Mouse (Mus musculus) adrenal gland, postnatal 14 days (tissue): ENCODE data around the gene Gm6588. TPM values are rescaled to one million over a fixed set of nuclear protein-coding genes. Genes with fewer than 3 reads are reported as not detected.

Experiments
- DNase-seq: peaks from one replicate; pipeline ENCODE4 v3.0.0; 2021; ENCODE audit warnings: mixed read lengths
- total RNA-seq: library from RNA; stranded (reverse); gene quantifications from 2 replicates; pipeline ENCODE4 v1.2.3, GENCODE M21; 2021

Gm6588 gene
- total RNA-seq, 1 experiment from 2014 or later = not detected

DNA sequence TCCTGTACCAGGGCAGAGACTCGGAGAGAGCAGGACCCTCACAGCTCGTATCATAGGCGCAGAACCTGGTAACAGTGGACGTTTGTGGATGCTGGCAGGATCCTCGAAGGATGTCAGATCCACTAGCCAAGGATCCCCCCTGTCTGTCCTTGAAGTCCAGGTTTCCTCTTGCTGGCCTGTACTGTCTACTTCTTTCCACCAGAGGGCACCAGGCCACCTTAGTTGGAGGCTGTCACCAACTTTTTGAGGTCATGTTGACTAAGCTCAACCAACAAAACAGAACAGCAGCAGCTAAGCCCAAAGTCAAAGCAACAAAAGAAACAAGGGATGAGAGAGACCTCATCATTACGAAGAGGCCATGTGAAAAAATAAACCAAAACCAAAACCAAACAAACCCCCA lies 20.9 kb downstream of the Gm6588 start:
- peak; percentile 76 for DNase-seq

DNA sequence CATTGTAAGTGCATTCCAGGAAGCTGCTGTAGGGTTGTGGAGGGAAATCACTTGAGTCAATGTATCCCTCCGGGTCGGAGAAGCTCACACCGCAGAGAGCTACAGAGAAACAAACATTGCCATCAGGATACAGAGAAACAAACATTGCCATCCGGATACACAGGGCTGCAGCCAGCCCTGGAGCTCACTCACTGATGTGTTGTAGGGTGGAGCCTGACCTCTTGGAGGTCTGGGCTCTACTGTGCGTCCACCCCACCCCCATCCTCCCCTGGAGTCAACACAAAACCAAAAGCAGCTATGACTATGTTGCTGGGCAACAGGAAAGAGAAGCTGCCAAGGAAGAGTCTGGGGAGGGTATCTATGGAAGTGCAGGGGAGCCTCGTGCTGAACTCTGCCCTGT lies 24.2 kb downstream of the Gm6588 start:
- DNase-seq = no peak

DNA sequence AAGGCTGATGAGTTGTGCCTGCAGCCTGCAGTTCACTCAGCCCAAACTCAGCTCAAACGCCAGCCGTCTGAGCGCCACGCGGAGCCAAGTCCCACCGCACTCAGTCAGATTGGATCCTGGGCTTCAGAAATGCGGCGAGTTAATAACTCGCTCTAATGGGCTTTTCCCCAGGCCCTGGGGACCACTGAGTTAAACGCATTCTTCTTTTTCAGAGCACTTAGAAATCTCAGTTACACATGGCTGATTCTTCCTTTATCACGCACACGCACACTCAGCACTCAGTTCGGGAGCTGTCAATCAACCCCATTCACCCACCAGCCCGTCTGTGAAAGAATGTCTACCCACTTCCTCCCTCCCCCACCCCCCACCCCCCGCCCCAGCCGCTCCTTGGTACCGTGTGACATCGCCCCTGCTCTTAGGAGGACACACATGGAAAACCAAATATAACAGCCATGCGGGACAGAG lies 32.8 kb downstream of the Gm6588 start:
- DNase-seq = no peak

DNA sequence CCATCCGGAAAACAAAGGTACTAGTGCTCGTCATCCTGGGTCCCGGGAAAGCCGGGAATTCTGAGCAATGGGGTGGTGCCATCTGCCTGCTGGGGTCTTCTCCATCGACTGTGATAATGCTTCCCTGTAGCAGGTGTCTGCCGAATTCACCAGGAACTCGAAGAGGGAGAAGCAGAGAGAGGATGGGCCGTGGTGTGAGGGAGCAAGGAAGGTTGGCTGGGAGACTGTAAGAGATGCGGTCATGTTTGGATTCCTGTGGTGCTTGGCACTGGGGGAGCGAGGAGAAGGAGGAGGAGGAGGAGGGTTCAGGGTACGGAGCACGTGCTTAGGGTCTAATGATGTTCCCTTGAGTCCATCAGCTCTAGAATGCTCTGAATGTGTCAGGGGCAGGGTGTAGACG lies 33.3 kb downstream of the Gm6588 start:
- no peak for DNase-seq

DNA sequence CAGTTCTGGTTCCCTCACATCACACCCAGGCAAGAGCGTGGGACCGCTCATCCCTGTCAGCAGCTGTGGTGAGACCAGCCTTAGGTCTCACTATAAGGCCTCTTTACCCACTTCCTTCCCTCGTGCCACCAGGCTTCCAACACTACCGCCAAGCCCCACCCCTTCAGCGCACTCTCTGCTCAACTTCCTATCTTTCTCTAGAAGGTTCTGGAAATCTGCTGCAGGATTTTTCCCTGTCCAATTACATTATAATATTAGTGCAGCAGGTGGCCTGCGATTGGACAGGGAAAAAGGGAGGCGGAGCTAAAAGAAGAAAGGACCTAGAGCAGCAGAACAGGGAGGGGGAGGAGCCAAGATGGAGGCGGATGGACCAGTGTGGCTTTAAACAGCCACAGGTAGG lies 33.8 kb downstream of the Gm6588 start:
- DNase-seq = no peak

DNA sequence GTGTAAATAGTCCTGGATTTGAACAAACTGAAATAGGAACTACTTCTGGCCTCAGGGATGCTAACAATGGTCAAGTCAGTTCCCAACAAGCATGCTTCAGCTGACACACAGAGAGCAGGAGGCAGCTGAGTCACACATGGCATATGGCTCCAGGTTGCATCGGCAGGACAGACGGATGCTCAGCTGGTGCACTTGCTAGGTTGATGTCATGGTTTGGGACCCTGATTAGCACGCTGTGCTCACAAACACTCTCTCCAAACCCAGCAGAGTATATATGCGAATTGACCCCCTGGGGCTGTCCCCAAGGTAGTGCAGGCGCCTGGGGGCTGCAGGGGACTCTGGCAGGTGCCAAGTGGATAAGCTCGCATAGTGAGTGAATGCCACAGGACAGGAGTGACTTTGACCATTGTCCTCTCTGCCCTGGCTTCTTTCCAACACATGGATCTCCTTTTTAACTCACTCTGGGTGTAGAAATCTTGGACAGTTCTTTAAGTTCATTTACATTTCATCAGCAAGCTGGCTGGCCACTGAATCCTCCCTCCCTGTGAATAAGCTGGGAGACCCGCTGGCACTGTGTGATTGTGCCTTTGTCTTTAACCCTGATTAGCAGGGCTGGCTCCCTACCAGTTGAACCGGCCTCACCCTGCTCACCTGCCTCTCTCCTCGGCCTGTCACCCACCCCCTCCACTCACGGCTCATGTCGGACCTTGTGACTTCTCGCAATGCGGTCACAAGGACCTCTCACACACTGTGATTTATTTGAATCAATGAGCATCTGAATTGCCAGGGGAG lies 35.9 kb downstream of the Gm6588 start:
- DNase-seq = no peak

DNA sequence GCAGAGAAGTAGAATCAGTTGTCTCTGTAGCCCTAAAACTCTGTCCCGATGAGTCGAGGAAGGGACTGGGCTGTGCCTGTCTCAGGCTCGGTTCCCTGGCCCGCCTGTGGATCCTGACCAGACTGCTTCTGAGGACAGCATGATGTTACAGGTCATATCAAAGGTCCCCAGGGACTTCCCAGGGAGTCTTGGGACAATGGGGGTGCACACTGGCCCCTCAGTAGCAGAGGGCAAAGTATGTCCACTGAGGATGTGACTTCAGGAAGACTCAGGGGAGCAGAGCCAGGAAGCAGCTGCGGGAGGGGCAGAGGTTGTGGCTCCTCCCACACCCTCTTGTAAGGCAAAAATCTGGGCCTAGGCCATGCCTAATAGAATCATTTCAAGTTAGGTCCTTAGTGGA lies 37.2 kb downstream of the Gm6588 start:
- peak; percentile 42 for DNase-seq

DNA sequence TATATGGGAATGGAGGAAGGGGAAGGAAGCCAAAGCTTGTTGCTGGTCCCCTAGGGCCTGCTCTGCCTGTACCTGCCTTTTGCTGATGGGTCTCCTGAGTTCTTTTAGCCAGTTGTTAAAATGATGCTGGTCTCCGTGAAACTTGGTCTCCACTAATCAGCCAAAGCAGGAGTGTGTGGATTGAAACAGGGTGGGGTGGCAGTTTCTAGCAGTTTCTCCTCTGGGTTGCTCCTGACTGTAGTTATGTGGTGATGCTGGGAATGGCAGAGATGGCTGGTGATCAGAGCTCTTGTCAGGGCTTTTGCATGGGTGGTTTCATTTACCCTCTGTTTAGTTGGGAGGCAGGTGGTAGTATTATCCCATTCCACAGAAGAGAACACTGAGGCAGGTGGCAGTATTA lies 38.3 kb downstream of the Gm6588 start:
- DNase-seq = no peak

DNA sequence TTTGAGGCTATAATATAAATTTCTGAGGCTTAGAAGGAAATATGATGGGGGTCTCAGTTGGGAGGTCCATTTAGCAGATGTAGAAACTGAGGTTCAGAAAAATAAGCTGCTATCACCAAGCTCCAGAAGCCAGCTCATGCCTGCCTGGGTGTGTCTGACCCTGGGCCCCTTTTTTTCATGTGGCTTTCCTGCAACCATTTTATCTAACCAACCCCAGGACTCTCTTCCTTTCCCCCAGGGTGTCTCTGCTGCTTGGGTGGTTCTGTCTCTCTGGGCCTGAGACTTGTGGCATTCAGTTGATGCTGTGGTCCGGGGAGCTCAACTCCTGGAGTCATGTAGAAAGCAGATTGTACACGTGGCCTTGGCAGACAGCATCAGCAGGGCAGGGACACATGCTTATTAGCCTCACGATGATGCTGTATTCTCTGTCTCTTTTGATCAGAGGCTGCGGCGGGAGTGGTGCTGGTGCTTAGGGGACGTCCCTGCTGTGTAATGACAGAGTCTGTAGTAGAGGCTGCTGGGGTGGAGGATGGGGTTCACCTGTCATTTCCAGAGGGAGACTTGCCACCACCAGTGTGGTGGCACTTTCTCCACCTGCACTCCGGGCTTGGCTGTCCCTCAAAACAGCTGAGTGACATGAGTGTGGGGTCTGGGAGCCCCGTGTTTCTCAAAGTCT lies 39.0 kb downstream of the Gm6588 start:
- DNase-seq = no peak

DNA sequence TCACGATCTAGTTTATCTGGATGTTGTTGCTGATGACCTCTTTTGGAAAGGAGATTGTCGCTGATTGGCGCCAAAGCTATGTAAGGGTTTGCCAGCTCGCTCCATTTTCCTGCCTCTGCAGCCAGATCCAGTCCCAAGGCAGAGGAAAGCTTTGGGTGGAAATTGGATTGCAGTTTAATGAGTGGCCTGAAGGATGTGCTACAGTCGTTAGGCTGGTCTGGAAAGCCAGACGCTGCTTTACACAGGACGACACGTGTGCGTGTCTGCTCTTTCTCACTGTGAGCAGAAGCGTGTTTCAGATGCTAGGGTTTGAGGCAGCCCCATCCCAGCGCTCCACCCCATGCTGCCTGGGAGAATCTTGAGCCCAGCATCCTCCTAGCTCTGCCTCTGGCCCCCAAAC lies 42.3 kb downstream of the Gm6588 start:
- DNase-seq = no peak

DNA sequence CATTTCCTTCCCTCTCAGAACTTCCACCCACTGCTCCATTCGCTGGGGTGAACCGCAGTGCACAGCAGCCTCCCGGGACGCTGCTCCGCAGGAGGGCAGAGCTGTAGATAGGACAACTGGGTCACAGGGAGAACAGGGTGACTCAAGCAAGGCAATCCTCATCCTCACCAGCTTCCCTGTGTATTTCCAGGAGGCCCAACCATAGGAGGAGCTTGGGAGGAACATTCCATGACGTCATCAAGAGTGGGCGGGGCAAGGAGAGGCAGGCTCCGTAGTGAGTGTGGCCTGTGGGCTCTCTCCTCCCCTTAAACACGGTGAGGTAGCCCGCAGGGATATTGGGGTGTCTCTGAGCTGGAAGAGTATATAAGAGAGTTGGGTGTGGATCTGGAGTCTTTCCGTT lies 44.3 kb downstream of the Gm6588 start:
- peak; percentile 55 for DNase-seq

DNA sequence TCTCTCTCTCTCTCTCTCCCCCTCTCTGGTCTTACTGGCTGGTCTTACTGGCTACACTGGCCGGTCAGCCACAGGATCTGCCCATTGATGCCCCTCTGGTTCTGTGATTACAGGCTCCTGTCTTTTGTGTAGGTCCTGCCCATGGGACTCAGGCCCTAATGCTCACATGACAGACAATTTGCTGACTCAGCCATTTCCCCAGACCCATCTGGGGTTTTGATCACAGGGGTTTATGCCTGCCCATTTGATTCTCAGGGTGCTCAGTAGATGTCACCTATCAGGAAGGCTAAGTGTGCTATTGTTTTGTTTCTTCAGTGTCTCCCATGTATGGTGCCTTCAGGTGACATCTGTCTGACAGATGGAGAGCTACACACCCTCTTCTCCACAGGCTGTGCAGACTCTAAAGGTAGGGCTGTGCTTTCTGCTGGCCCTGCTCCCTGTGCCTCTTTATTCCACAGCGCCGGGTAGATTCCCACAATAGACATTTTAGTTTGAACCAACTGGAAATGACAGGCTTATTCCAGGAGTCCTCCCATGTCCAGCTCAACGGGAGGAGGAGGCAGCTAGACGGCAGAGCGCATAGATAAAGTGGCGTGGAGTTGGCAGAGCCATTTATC lies 47.6 kb downstream of the Gm6588 start:
- no peak for DNase-seq

DNA sequence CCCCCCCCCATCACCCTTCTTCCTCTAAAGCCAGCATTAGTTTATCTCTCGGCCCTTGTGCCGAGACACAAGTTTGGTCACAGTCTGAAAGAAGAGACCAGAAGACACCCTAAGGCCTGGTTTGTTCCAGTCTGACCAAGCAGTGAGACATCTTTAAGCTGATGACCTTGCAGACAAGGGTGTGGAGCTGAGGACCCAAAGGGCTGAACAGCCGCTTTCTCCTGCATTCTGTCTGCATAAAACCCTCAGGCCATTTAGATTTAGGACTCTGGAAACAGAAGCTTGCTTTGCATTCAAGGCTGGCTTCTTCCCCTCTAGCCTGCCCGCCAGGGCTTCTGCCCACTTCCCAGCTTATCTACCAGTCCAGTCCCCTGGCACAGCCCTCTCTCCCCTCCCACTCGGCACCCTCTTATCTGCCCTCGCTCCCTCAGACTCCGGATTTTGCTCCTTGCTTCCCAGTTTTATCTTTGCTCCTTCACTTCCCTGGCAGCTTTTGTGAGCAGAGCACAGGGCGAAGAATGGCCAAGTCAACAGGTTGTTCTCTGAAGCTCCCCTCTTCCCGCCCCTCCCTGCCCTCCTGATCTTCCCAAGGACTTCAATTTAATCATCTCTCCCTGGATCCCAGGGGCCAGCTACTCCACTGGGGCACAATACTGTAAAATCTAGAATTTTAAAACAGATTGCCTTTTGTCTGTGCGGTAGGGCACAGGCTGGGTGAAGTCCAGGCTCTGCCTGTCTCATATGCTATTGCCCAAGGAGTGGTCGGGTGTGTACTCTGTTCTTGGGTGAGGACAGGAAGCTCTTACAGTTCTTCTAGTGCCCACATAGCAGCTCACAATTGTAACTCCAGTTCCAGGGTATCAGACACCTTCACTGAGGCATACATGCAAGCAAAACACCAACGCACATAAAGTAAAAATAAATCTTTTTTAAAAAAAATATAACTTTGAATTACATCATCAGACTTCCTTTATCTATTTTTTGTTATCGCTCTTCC lies 50.0 kb downstream of the Gm6588 start:
- no peak for DNase-seq

DNA sequence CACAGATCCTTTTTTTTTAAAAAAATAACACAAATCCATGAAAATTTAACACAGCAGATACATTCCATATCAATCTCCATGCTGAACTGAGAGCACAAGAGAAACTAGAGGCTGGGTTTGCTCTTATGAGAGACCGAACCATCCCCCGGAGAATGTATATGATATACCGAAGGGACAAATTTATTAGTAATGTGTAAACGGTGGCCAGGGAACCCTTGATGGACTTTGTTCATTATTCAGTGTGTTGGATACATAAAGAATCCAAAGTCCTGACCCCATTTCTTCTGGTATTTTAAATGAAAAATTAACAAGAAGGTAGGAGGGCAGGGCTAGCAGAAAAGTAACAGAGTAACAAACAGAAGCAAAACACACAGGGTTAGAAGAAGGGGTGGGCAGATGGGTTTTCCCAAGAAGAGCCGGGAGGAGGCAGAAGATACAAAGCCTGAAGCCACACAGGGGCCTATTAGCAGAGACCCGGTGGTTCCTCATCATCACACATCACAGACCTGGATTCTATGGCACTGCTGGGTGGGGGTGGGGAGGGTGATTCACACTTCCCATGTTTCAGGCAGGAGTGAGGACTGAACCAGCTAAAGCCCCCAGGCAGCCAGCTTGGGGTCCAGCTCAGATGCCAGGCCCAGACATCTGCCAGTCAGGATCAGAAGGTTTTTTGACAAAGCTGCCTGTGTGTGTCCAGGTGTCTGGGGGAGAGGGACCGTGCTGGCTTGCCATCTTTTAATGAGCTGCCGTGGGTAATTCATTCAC lies 50.9 kb downstream of the Gm6588 start:
- DNase-seq = no peak

Other genes with a start within 250 kb of the Gm6588 start
- gene Cryba4, start 196.9 kb upstream of the Gm6588 start, total RNA-seq = 16.2 and 28.2 TPM in 2 replicates
- gene Crybb1, start 193.6 kb upstream of the Gm6588 start, total RNA-seq = 1.8 and 1.9 TPM in 2 replicates
- gene Tpst2, start 172.7 kb upstream of the Gm6588 start, total RNA-seq = 161 and 186 TPM in 2 replicates
- 33.0 and 35.2 TPM in 2 replicates for gene Tfip11, start 123.1 kb upstream of the Gm6588 start, total RNA-seq
- gene Srrd, start 106.4 kb upstream of the Gm6588 start, total RNA-seq = 23.7 and 41.2 TPM in 2 replicates
- gene Hps4, start 106.3 kb upstream of the Gm6588 start, total RNA-seq = 27.7 and 40.5 TPM in 2 replicates
- gene Gm6583, start 93.4 kb upstream of the Gm6588 start, total RNA-seq = not detected in 2 replicates
- 1.3 and 4.4 TPM in 2 replicates for gene Asphd2, start 54.6 kb upstream of the Gm6588 start, total RNA-seq
- 4.3 and 4.4 TPM in 2 replicates for gene Sez6l, start 127.8 kb downstream of the Gm6588 start, total RNA-seq